Mouse (Mus musculus) thymus, postnatal 14 days (tissue): ENCODE measurements around the gene Fbxl7.

Experiments used
- DNase-seq: peaks from one replicate; pipeline ENCODE4 v3.0.0; 2021

The Fbxl7 gene

DNA sequence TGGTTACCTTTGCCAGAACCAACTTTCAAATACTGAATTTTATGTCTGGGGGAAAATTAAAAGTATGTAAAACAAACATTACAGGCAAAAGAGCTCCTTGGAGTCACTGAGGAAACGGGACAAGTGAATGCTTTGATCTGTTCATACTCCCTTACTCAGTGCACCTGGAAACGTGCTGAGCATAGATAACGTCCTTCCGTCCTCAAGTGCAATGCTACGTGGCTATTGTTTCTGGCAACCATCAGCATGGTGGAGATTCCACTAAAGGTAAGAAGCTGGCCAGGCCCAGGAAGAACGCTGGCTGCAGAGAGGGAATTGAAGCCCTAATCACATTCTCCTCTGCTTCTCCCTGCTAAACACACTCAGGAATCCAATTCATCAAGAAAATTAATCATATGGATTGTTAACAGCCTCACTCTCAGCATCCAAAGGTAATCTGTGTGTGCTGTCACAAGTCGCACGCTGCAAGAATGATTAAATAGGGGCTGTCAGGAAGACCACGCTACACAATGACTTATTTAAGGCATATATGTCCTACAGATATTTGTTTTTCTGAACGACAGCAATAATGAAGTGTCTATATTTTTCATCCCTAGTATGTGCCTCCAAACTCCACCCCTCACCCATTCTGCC lies 206.8 kb downstream of the Fbxl7 start:
- no peak for DNase-seq

DNA sequence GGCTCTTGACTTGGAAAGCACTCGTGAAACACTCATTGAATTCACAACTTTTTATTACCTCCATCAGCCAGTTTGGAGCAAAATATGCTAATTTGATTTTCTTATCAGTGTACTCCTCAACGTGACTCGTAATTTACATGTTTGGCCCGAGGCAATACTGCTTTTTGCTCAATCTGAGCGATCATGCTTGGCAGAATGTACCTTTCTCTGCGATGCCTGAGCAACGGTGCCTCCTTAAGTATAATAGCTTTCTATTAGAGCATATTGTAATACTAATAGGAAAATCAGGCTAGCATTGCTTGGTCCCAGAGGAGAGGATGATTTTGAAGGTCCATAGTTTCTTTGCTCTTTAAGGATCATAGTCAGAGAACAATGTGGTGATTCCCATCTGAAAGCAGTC lies 207.7 kb downstream of the Fbxl7 start:
- no peak for DNase-seq

DNA sequence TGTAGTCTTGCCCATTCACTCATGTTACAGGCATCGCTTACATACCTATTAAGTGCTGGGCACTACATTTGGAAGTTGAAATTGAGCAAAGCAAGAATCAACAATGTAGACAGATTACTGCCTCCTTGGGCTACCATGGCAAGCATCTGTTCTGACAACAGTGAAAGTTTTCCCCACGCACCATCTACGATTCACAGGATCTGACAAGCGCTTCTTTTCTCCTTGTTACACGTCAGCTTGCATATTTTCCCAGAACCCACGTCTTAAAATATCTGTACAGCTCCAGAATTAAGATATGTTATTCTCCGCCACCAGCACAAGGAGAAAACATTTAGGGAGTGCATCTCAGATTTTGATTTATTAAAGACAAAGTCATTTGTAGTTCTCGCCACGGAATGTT lies 213.1 kb downstream of the Fbxl7 start:
- DNase-seq = no peak

DNA sequence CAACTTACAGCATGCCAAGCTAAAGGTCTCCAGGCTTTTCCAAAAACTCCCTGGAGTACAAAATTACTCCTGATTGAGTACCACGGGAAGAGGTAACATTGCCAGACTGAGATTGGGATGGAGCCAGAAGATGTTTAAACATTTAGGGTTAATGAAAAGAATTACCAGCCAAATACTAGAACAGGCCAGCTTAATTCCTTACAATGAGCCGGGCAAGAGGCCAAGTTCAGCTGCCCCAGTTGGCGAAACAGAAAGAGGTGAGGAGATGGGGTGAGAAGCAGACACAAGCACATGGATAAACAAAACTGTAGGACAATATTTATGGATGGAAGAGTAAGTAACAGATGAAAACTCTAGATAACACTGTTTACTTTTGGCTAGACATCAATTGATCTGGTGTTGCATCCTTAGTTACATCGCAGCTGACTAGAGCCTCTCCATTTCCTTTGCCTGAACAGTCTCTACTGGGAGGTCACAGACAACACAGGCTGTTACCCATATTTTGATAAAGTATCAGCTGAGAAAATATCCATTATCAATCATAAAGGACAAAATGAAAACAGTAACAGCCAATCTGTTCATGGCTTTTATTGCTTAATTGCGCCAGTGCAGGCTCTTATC lies 222.0 kb downstream of the Fbxl7 start:
- no peak for DNase-seq

- no peak for DNase-seq
These were observed 240.4 kb downstream of the Fbxl7 start for GRCm38 (mm10) chr15:26654988-26655387.

- no peak for DNase-seq
These were observed 252.8 kb downstream of the Fbxl7 start for GRCm38 (mm10) chr15:26642563-26642962.

GRCm38 (mm10) chr15:26639726-26640125 lies 255.7 kb downstream of the Fbxl7 start:
- DNase-seq = no peak

DNA sequence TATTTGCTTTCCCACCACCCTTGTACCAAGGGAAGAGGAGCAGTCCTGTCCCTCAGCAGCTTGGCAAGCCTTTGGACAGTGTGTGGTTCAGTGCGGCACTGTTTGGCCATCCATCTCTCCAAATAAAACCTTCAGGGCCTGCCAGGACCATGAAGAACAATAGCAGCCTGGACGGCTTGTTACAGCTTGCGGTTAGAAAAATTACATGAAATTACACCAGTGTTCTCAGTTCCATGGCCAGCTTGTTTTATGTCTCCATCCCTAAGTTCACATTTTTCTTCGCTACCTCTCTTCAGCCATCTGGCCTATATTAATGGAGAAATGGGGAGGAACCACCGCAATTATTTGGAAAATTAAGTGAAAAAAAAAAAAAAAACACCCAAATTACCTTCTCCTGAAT lies 259.8 kb downstream of the Fbxl7 start:
- no peak for DNase-seq

- no peak for DNase-seq
These were observed 267.2 kb downstream of the Fbxl7 start for GRCm38 (mm10) chr15:26628181-26628580.

- no peak for DNase-seq
These were observed 272.1 kb downstream of the Fbxl7 start for GRCm38 (mm10) chr15:26623242-26623641.

DNA sequence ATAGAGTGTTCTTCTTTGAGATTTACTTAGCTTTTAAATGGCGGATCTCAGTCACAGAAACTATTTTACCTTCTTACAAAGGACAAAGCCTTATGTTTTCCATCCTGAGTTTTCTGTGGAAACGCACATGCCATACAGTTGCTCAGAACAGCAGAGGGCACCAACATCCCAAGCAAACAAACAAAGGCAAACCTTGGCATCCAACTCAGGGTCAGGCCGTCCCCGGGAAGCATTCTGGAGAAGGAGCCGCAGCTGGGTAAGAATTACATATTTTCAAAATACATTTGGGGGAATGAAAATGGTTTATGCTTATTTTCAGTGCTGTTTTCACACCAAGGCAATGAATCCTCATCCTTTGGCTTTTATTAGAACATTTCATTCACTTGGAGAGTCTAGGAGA lies 275.1 kb downstream of the Fbxl7 start:
- DNase-seq = no peak

DNA sequence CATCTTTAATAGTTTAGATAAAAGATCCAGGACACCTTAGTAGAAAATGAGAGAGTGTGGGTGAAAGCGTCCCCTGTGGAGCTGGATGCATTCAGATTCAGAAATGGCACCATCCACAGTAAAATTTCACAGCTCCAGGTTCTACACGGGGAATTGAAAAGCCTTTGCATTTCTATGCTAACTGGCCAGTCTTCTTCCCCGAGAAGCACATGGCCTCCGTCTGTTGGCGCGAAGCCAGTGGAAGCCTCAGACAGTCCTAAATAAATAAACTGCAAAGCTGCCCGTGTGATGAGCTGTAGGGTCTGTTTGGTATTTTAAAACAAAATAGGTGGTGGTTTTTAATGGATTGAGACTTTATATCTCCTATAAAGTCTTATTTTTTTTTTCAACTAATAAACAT lies 276.2 kb downstream of the Fbxl7 start:
- DNase-seq = no peak

DNA sequence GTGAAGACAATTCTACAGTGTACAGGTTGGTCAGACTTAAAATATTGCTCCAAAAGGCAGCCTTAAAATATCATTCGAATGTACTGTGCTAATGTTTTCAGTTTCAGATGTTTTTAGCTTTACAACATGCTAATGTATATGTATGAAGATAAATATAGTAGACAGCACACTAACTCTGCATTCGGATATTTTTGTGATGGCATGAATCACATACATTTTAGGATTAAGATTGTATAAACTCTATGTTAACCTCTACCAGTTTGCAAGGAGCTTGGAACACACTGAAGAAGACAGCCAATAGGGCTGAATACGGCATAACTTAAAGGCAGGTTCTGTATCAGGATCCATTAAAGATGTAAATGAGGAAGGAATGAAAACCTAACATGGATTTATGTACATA lies 299.1 kb downstream of the Fbxl7 start:
- DNase-seq = no peak

GRCm38 (mm10) chr15:26579947-26580709 lies 315.3 kb downstream of the Fbxl7 start:
- no peak for DNase-seq

DNA sequence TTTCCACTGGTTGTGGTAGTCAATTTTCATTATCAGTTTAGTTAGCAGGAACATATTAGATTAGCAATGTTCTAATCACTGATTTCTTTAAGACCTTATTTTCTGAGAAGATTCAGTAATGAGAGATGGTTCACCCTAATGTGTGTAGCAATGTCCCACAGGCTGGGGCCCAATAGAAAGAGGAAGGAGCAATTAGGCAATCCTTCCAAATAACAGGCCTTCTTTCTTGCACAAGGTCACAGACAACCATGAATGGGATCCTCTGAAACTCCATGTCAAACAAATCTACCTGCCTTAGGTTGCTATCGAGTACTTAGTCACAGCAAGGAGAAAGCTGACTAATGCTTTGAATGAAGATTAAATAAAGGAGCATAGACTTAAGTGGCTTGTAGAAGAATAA lies 316.9 kb downstream of the Fbxl7 start:
- no peak for DNase-seq

- DNase-seq = no peak
These were observed 329.3 kb downstream of the Fbxl7 start for GRCm38 (mm10) chr15:26566076-26566475.

DNA sequence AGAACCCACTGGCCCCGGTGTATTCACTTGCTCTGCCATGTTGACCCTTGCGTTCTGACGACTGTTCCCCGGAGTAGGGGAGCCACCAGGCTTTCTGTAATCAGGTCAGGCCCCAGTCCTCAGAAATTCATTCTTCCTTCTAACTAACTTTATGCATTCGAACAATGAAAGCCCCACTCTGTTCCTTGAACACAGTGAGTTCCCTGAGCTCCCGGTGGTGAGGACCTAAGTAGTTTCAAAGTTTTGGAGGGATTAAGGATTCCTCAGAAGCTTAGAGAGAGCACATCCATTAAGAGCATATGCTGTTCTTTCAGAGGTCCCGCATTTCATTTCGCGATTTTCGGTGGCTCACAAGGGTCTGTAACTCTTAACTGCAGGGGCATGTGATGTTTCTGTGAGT lies 341.8 kb downstream of the Fbxl7 start:
- no peak for DNase-seq

GRCm38 (mm10) chr15:26533997-26534700 lies 361.2 kb downstream of the Fbxl7 start:
- no peak for DNase-seq

GRCm38 (mm10) chr15:26519220-26519631 lies 376.2 kb downstream of the Fbxl7 start:
- DNase-seq = no peak

- DNase-seq = no peak
These were observed 394.4 kb downstream of the Fbxl7 start for GRCm38 (mm10) chr15:26501024-26501423.
